Mouse (Mus musculus) kidney, postnatal 0 days (tissue): ENCODE results near the gene Phlpp1. TPM values are rescaled to one million over a fixed set of nuclear protein-coding genes. Genes with fewer than 3 reads are reported as not detected.

Experiments used
- ATAC-seq: fragments of 200-750 bp; cut with Nextera tagmentation; replicated peaks from 2 replicates; pipeline ENCODE4 v1.8.0; 2017; ENCODE audit warnings: low read depth, moderate number of reproducible peaks, moderate TSS enrichment, moderate library complexity; ENCODE audit not compliant: low FRiP score
- DNase-seq: peaks from one replicate; pipeline ENCODE4 v3.0.0-alpha.2; 2016; ENCODE audit warnings: low spot score
- H3K27ac ChIP-seq: fragments of 300-500 bp; sonication (generic); 2 replicates; pipeline ENCODE4 v1.5.1; 2014; ENCODE audit warnings: mild to moderate bottlenecking
- H3K27me3 ChIP-seq: fragments of 300-500 bp; sonication (generic); 2 replicates; pipeline ENCODE4 v1.6.1; 2014; ENCODE audit warnings: low read length, mixed read lengths; ENCODE audit not compliant: insufficient read depth
- H3K36me3 ChIP-seq: fragments of 300-500 bp; sonication (generic); 2 replicates; pipeline ENCODE4 v1.6.1; 2014; ENCODE audit warnings: low read length, mixed read lengths; ENCODE audit not compliant: insufficient read depth
- H3K4me1 ChIP-seq: fragments of 300-500 bp; sonication (generic); replicated peaks from 2 replicates; pipeline ENCODE4 v1.6.1; 2014; ENCODE audit warnings: antibody characterized with exemption, low read length, mixed read lengths; ENCODE audit not compliant: insufficient read depth
- H3K4me2 ChIP-seq: fragments of 300-500 bp; sonication (generic); 2 replicates; pipeline ENCODE4 v1.6.1; 2014; ENCODE audit warnings: mild to moderate bottlenecking, low read length, moderate library complexity, mixed read lengths
- H3K4me3 ChIP-seq: fragments of 300-500 bp; sonication (generic); replicated peaks from 2 replicates; pipeline ENCODE4 v1.5.1; 2014; ENCODE audit warnings: low read depth, low read length
- H3K9ac ChIP-seq: fragments of 300-500 bp; sonication (generic); 2 replicates; pipeline ENCODE4 v1.6.1; 2014; ENCODE audit warnings: low read depth, low read length
- H3K9me3 ChIP-seq: fragments of 300-500 bp; sonication (generic); replicated peaks from 2 replicates; pipeline ENCODE4 v1.6.1; 2016; ENCODE audit warnings: low read length, inconsistent platforms, mixed read lengths
- CTCF ChIP-seq: IDR thresholded peaks from 2 replicates; pipeline ENCODE4 v1.5.1; 2016; ENCODE audit warnings: antibody characterized with exemption, low read depth, mild to moderate bottlenecking, moderate library complexity
- WGBS: fragments of 180-500 bp; shearing (Covaris S2); extraction: QIAGEN DNeasy Blood & Tissue Kit; methylation state at CpG from one replicate; pipeline ENCODE4 v1.1.7; 2014; 5-methylcytosine and 5-hydroxymethylcytosine counted together
- polyA plus RNA-seq: library from polyadenylated mRNA; unstranded; fragments of >200 nt; fragmentation: Nextera tagmentation; extraction: Ambion mirVana; gene quantifications from 2 replicates; pipeline ENCODE4 v1.2.1, GENCODE M21; 2015

Gene Phlpp1
- polyA plus RNA-seq, 1 experiment from 2014 or later = 2.9 TPM

- Histone ChIP-seq H3K4me1 (no peaks in the 10 kb centered on the region; the same call in none of the 2 replicates), H3K9ac (no peak overlapping the region), H3K27me3 (no peaks in the 10 kb centered on the region), H3K4me2 (no peak overlapping the region), H3K27ac (no peak overlapping the region), H3K36me3 (no peaks in the 10 kb centered on the region), H3K4me3 (no peak overlapping the region), H3K9me3 (no peaks in the 10 kb centered on the region)
- TF ChIP-seq CTCF = no peak
- WGBS = 28% methylated on average over 4 of the region's 4 CpGs
- no peak for DNase-seq
- 0 out of 2 replicates have a peak, but pooled peaks have one; percentile 9 for ATAC-seq
Measured at GRCm38 (mm10) chr1:106277286-106277685, 105.7 kb downstream of the Phlpp1 start.

GRCm38 (mm10) chr1:106278552-106279060 is 107.1 kb downstream of the Phlpp1 start:
- H3K36me3 ChIP-seq = no peaks in the 10 kb centered on the region
- H3K9ac ChIP-seq = no peak overlapping the region
- H3K9me3 ChIP-seq = no peaks in the 10 kb centered on the region
- no peaks in the 10 kb centered on the region for H3K27me3 ChIP-seq
- DNase-seq (no peak), ATAC-seq (no peak)
- no peak for TF ChIP-seq CTCF
- no peak overlapping the region for H3K4me3 ChIP-seq
- H3K27ac ChIP-seq = no peak overlapping the region
- 85% methylated on average over 5 of the region's 5 CpGs for WGBS
- H3K4me1 ChIP-seq = no peaks in the 10 kb centered on the region; the same call in none of the 2 replicates
- no peak overlapping the region for H3K4me2 ChIP-seq

- H3K4me3 ChIP-seq = no peak overlapping the region
- H3K4me2 ChIP-seq = no peak overlapping the region
- no peak for TF ChIP-seq CTCF
- H3K9me3 ChIP-seq = no peaks in the 10 kb centered on the region
- 70% methylated on average over 2 of the region's 2 CpGs for WGBS
- H3K36me3 ChIP-seq = no peaks in the 10 kb centered on the region
- H3K27me3 ChIP-seq = no peaks in the 10 kb centered on the region
- ATAC-seq (no peak), DNase-seq (no peak)
- H3K4me1 ChIP-seq = no peaks in the 10 kb centered on the region; the same call in 1 of the 2 replicates
- H3K27ac ChIP-seq = no peak overlapping the region
- H3K9ac ChIP-seq = no peak overlapping the region
Measured at GRCm38 (mm10) chr1:106279404-106280123, 108.0 kb downstream of the Phlpp1 start.

GRCm38 (mm10) chr1:106280171-106280913 is 108.8 kb downstream of the Phlpp1 start:
- no peak overlapping the region for H3K4me2 ChIP-seq
- no peaks in the 10 kb centered on the region; the same call in 1 of the 2 replicates for H3K4me1 ChIP-seq
- no peak overlapping the region for H3K27ac ChIP-seq
- H3K36me3 ChIP-seq = no peaks in the 10 kb centered on the region
- H3K4me3 ChIP-seq = no peak overlapping the region
- no peaks in the 10 kb centered on the region for H3K27me3 ChIP-seq
- TF ChIP-seq CTCF = no peak
- no peak for DNase-seq
- no peak for ATAC-seq
- 69% methylated on average over 8 of the region's 8 CpGs for WGBS
- H3K9me3 ChIP-seq = no peaks in the 10 kb centered on the region
- H3K9ac ChIP-seq = no peak overlapping the region

GRCm38 (mm10) chr1:106286815-106287214 is 115.3 kb downstream of the Phlpp1 start:
- Histone ChIP-seq H3K4me1 (no peaks in the 10 kb centered on the region), H3K4me3 (no peak overlapping the region), H3K27me3 (no peaks in the 10 kb centered on the region), H3K9me3 (no peaks in the 10 kb centered on the region), H3K4me2 (no peak overlapping the region), H3K9ac (no peak overlapping the region), H3K27ac (no peak overlapping the region), H3K36me3 (no peaks in the 10 kb centered on the region)
- 96% methylated on average over 7 of the region's 7 CpGs for WGBS
- DNase-seq (no peak), ATAC-seq (no peak)
- TF ChIP-seq CTCF = no peak

- Histone ChIP-seq H3K9me3 (no peaks in the 10 kb centered on the region), H3K4me3 (no peak overlapping the region), H3K9ac (no peak overlapping the region), H3K36me3 (no peaks in the 10 kb centered on the region), H3K27me3 (no peaks in the 10 kb centered on the region), H3K4me1 (no peaks in the 10 kb centered on the region), H3K4me2 (no peak overlapping the region), H3K27ac (no peak overlapping the region)
- no peak for DNase-seq
- WGBS = 51% methylated on average over 5 of the region's 5 CpGs
- no peak for TF ChIP-seq CTCF
- no peak for ATAC-seq
Measured at GRCm38 (mm10) chr1:106289065-106289464, 117.5 kb downstream of the Phlpp1 start.
